Mouse (Mus musculus) spleen, adult 2 months (tissue): ENCODE data around the gene Ntf3. TPM values are rescaled to one million over a fixed set of nuclear protein-coding genes. Genes with fewer than 3 reads are reported as not detected.

Source experiments
- DNase-seq, 2 experiments: peaks; one replicate each; pipeline versions ENCODE4 v3.0.0 to v3.0.0-alpha.2; 2012 to 2021; ENCODE audit warnings: low spot score in 2 of 2, low read depth in 1 of 2
- H3K27ac ChIP-seq: fragments of 200-500 bp; 2 replicates; pipeline ENCODE4 v1.5.1; 2012; ENCODE audit warnings: low read length, inconsistent platforms; ENCODE audit not compliant: insufficient read depth
- H3K27me3 ChIP-seq: fragments of 200-500 bp; 2 replicates; pipeline ENCODE4 v1.6.1; 2012; ENCODE audit warnings: mild to moderate bottlenecking, moderate library complexity, low read length, inconsistent platforms; ENCODE audit not compliant: control insufficient read depth, insufficient read depth
- H3K36me3 ChIP-seq: fragments of 200-500 bp; 2 replicates; pipeline ENCODE4 v1.6.1; 2012; ENCODE audit warnings: mild to moderate bottlenecking, low read length, inconsistent platforms; ENCODE audit not compliant: control insufficient read depth, insufficient read depth
- H3K4me1 ChIP-seq: fragments of 200-500 bp; 2 replicates; pipeline ENCODE4 v1.6.1; 2011; ENCODE audit warnings: inconsistent platforms; ENCODE audit not compliant: control insufficient read depth, insufficient read depth, insufficient read length
- H3K4me3 ChIP-seq: fragments of 200-500 bp; 2 replicates; pipeline ENCODE4 v1.5.1; 2011; ENCODE audit warnings: mild to moderate bottlenecking, inconsistent platforms; ENCODE audit not compliant: insufficient read depth, insufficient read length; ENCODE audit errors: extremely low read depth
- CTCF ChIP-seq: fragments of 200-500 bp; IDR thresholded peaks from 2 replicates; pipeline ENCODE4 v1.5.1; 2011; ENCODE audit warnings: mild to moderate bottlenecking, inconsistent platforms; ENCODE audit not compliant: insufficient read depth, insufficient read length, insufficient replicate concordance; ENCODE audit errors: extremely low read depth
- POLR2A ChIP-seq: fragments of 200-500 bp; IDR thresholded peaks from 2 replicates; pipeline ENCODE4 v1.6.1; 2011; ENCODE audit warnings: low read depth, low read length, inconsistent platforms
- WGBS: fragments of 180-500 bp; shearing (Covaris S2); methylation state at CpG from one replicate; pipeline ENCODE4 v1.1.7; 2018; 5-methylcytosine and 5-hydroxymethylcytosine counted together
- polyA plus RNA-seq: library from polyadenylated mRNA; depleted of rRNA; stranded (reverse); fragments of >200 nt; gene quantifications from 2 replicates; pipeline ENCODE4 v1.2.3, GENCODE M21; 2012

Ntf3 gene
- polyA plus RNA-seq, 1 experiment: 1.3 TPM

DNA sequence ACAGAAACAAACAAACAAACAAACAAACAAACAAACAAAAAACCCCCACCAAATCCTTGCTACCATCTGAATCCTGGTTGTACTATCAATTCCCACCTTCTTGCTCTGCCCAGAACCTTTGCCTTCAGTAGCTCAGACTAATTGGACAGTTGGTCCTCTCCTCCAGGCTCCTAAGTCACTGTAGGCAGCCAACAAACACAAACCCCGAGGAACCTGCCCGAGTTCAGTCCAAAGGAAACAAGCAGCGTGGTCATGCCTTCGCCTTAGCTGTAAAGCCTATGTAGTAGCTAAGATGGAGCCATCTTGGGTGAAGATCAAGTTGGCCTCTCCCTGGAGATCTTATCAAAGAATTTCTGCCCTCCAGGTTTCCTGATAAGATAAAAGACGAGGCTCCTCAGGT, 113.6 kb downstream of the Ntf3 start:
- Histone ChIP-seq H3K4me1 (no peaks in the 10 kb centered on the region), H3K27me3 (no peaks in the 10 kb centered on the region), H3K27ac (no peak overlapping the region), H3K36me3 (no peaks in the 10 kb centered on the region), H3K4me3 (no peak overlapping the region)
- 83% methylated on average over 5 of the region's 5 CpGs for WGBS
- DNase-seq: no peak
- TF ChIP-seq POLR2A (no peak), CTCF (no peak)
